Mouse (Mus musculus): ENCODE results near the gene Abhd2. TPM values are rescaled to one million over a fixed set of nuclear protein-coding genes. Genes with fewer than 3 reads are reported as not detected.

Gene Abhd2
- total RNA-seq, 2 experiments from 2014 or later = 67.6 to 67.7 TPM

DNA sequence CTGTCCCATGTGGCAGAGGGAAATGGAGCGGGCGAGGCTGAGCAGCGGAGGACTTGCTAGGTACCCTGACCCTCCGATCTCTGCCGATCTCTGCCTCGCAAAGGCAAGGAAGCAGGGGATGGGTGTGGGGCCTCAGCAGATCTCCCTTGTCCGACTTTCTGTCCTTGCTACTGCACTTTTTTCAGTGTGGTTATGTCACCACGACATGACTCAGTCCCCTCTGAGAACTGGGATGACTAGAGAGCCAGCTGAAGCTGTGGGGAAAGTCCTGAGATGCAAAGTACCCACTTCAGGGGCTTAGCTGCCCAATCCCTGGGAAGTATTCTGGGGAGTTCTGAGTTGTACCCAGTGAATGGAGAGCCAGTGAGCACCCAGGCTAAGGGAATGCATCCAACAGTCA, 114.1 kb downstream of the Abhd2 start:
- no peak for DNase-seq

DNA sequence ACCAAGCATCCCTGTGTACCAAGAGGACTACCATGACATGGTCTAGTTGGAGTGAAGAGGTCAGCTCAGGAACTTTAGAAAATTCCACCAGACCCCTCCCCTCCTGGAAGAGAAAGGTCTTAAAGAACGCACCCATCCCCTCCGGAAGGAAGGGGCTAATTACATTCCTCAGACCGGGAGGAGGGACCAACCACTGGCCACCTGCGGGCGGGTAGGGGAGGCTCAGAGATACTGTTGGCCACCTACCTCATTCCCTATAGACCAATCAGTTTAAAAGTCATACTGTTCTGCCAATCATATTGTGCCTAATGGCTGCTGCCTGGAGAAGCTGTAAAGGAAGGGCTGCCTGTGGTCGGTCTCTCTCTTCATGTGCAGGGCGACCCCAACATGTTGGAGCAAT, 115.0 kb downstream of the Abhd2 start:
- DNase-seq = no peak

DNA sequence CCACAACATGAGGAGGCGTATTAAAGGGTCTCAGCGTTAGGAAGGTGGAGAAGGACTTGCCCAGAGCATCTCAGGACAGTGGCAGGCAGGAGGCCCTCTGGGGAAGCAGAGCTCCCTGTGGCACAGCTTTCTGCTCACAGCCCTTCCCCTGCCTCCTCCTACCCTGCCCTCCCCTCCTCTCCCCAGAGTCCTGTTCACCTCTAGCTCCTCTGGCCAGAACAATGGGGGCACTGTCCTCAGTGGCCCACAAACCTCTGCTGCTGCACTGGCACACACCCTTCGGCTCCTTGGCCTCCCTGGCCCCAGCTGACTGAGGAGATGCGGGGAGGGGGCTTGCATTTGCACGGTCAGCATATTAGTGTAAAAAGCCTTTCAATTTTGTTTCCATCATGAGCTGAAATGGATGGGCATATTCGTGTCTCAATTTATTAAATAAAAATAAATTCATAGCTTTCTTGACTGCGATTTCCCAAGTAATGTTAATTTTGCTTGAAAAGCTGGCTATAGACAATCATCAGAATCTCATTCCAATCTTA, 115.7 kb downstream of the Abhd2 start:
- DNase-seq = no peak

DNA sequence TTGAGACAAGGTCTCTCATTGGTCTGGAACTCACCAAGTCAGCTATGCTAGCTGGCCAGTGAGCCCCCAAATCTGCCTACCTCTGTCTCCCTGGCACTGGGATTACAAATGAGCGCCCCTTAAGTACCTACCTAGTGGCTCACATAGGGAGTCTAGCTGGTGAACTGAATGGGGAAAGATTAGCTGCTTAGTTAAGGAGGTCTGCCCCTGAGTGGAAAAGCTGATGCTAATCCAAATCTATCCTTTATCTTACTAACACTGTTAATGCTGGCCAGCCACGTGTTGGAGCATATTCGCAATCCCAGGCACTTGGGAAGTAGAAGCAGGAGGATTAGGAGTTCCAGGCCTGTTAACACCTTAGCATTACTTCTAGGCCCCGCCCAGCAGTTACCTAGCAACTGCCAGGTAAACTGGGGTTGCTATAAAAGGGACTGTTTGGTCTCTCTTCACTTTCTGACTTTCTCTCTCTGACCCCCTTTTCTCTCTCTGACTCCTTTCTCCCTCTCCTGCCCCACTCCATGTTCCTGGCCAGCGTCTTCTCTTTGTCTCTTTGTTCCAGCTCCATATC, 117.2 kb downstream of the Abhd2 start:
- no peak for DNase-seq

DNA sequence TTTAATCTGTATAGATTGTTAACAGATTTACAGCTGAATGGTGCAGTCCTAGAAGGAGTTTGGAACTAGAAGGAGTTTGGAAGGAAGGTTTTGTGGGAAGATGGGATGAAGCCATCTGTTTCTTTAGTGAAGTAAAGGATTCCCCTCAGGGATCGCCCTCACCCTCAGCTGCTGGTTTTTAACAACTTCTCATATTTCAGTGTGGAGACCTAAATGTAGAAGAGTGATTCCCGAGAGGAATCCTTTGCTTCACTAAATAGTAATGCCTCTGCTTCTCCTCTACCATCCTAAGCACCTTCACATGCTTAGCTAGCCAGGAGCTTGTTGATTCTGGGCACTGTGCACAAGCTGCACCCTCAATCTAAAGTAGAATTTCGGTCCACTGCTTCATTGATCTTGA, 118.5 kb downstream of the Abhd2 start:
- DNase-seq = no peak

DNA sequence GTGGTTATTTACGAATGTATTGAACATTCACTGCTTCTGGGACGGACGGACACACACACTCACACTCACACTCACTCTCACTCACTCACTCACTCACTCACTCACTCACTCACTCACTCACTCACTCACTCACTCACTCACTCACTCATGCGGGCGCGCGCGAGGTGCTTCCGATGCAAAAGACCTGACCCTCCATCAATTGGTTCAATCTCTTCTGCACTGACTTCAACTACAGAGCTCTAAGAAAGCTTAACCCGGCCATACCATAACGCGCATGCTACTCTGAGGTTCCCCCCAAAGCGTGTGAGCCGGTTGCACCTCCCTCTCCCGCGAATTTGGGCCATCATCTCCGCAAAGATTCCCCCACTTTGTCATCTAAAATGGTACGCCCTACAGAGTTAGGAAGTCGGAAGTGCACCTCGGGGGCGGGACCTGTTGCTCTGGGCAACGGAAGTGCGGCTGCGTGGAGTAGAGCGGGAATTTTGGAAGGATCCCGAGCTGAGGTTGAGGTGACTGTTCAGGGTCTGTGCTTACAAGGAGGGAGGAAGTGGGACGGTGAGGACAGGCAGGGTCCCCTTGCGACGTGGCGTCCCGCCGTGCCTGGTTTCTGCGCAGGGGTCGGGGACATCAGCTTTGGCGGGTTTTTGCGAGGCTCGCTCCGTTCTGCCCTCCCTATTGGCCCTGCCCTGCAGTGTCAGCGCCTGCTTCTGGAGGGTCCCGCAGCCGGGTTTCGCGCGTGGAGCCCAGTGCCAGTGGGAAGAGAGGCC, 119.1 kb downstream of the Abhd2 start, which contains the start of gene Fanci:
Gene Fanci (plus strand): TSS at position 47 of the 767 bp plus-strand sequence.
- DNase-seq = peak; percentile 92 to 93

DNA sequence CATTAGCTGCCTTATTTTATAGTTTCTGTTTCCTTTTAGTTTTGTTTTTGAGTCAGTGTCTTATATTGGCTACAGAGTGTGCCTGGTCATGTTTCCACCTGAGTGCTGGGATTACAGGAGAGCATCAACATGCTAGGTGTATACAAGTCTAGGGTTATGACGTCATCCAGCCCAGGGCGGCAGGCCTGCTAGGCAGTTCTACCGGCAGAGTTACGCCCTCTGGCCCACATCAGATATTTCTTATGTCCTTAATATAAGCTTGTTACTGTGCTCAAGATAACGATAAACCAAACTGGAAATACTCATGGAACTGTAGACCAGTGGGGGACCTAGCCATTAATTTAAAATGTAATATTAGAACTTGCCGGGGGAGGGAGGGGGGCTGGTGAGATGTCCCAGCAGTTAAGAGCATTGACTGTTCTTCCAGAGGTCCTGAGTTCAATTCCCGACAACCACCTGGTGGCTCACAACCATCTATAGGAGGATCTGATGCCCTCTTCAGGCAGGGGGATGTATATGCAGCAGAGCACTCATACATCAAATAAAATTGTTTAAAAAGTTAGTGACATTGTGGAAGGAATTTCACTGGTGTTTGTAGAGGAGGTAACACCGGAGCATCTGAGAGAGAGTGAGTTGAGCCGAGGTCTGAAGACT, 120.0 kb downstream of the Abhd2 start:
- no peak for DNase-seq

DNA sequence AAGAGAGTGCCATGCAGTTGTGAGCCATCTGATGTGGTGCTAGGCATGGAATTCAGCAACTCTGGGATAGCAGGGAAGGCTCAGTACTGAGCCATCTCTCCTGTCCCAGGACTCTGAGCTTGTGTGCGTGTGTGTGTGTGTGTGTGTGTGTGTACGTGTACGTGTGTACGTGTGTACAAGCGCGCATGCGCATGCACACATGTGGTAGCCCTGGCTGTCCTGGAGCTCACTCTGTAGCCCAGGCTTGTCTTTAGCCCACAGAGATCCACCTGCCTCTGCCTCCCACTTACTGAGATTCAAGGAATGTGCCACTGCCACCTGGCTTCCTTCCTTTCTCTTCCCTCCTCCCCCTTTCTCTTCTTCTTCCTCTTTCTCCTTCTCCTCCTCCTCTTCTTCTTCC, 120.9 kb downstream of the Abhd2 start:
- no peak for DNase-seq

DNA sequence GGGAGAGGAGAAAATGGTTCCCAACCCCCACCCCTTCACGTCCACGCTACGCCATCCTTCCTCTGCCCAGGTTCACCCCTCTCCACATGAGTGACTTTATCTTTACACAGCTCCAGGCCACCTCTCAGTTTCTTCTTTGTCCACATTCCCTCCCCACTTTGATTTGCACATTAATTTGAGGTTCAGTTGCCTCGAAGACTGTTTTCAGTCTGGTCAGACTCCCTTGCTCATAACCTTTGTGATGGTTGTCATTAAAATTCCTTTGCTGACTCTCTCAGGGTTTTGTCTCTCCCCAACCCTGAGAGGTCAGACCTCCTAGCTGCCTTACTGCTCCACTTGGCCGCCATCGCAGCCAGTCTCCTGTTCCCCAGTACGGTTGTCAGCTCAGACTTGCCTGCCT, 121.7 kb downstream of the Abhd2 start:
- DNase-seq = no peak

DNA sequence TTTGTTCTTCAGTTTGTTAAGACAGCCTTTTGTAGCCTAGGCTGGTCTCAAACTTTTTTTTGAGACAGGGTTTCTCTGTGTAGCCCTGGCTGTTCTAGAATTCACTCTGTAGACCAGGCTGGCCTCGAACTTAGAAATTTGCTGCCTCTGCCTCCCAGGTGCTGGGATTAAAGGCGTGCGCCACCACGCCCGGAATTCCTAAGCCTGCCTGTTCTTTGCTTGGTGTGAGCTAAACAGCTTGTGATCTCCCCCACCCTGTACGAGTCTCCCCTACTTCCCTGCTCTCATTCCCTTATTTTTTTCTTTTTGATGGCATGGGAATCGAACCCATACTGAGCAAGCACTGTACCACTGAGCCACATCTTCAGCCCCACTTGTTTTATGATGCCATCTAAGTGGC, 122.2 kb downstream of the Abhd2 start:
- DNase-seq = no peak

DNA sequence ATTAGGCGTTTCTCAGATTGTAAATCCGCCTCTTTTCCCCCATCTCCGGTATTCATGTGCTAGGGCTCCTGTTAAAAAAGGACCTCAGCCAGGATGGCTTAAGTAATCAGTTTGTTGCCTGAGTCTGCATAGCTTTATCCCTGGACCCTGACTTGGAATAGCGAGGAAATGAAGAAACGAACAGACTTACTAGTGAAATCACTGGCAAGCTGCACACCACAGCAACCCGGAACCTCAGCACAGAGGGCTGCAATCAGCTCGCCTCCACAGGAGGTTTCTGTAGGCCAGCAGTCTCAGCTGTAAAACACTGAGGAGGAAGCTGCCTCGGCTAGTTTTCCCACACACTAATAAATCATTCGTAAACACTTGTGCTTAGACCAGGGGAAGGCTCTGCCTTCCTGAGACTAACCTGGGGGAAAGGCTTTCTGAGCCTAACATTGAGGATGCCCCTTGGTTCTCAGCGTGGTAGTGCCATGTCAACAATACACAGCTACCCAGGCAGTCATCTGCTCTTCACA, 124.5 kb downstream of the Abhd2 start:
- DNase-seq = no peak

DNA sequence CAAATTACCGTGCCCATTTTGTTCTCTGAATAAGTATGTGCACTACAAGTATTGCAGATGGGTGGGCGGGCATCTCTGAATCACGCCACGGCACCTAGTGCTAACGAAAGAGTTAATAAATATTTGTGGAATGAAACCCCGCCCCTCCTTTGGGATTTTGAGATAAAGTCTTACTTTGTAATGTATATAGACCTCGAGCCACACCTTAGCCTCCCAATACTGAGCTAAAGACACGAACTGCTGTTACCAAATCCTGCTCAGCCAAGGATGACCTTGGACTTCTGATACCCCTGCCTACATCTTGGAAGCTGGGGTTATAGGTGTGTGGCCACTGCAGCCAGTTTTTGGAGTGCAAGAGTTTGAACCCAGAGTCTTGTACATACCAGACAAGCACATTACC, 125.4 kb downstream of the Abhd2 start:
- no peak for DNase-seq

DNA sequence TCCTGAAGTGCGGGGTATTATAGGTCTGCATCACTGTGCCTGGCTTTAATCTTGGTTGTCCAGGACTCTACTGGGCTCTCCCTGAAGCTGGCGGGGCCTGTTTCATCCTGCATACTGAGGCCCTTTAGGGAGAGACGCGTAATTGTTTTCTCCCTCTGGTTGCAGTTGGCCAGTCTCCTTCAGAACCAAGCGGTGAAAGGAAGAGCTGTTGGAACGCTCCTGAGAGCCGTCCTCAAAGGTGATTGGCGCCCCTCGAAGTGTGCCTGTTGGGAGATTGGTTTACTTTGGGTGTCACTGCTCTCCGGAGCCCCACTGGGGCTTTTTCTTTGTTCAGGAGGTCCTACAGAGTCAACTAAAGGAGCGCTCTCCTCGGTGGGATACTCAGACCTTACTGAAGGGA, 126.0 kb downstream of the Abhd2 start:
- DNase-seq = no peak

DNA sequence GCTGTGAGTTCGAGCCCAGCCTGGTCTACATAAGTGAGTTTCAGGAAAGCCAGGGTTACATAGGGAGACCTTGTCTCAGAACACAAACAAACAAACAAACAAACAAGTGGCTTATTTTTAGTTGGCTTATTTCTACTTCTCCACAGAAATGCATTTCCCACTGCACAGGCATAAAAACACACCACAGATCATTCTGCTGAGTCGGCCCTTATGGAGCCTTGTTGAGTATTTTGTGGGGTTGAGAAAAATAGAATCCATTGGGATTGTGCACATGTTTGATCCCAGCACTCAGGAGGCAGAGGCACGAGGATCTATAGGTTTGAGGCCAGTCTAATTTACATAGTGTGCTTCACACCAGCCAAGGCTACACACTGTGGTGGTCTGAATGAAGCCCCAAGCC, 127.3 kb downstream of the Abhd2 start:
- DNase-seq = no peak

DNA sequence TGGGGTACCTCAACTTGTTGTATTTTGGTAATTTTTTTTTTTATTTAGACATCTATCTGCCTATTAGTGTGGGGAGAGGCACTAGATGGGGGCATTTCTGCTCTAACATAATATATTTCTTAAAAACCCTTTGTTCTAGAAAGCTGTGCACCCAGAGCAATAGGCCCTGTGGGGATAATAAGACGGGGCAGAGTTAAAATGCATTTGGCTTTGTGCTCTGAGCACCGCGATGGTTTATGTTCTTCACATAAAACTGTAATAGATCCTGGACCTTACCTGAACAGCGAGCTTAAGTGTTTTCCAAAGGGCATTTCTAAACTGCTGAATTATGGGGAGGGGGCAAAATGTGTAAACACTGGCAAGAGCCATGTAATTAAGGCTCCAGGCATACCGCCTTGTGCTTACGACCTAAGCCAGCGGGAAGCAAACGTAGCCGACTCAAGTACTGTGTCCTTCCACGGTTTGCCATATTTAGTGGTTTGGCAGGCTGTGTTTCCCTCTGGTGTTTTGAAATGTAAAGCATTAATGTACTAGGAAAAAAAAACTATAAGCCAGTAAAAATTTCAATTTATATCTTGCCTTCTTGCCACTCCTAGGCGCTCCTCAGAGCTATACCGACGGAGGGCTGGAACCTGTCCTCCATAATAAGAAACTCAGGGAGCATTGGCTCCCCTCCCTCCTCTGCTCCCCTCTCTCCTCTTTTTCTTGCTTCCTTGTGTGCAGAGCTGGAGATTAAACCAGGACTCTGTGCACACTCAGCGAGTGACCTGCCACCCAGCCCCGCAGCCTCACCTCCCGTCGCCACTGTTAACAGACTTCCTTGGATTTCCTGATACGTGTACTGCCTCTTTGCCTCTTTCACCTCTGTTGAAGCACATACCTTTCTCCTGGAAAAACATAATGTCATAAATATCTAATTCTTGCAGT, 141.7 kb downstream of the Abhd2 start:
- DNase-seq = no peak

Other genes starting within 250 kb of the Abhd2 start
- 1 to 10 TPM; 3.2 to 3.9 TPM for gene Acan, start 219.7 kb upstream of the Abhd2 start, total RNA-seq (2021)
- gene Hapln3, start 142.2 kb upstream of the Abhd2 start, total RNA-seq (2021) = 1 to 10 TPM; 1.7 to 2.4 TPM
- gene Mfge8, start 124.1 kb upstream of the Abhd2 start, total RNA-seq (2021) = 100 to 1,000 TPM; 154 to 157 TPM
- 10 to 100 TPM; 23.1 to 23.5 TPM for gene Rlbp1, start 113.8 kb downstream of the Abhd2 start, total RNA-seq (2021)
- under 1 TPM; 0.38 to 0.70 TPM for gene Fanci, start 118.7 kb downstream of the Abhd2 start, total RNA-seq (2021)
- 10 to 100 TPM; 87.0 to 90.7 TPM for gene Polg, start 193.2 kb downstream of the Abhd2 start, total RNA-seq (2021)

All from layer of hippocampus, postnatal 36 days (tissue).